In the genomic region with DNA sequence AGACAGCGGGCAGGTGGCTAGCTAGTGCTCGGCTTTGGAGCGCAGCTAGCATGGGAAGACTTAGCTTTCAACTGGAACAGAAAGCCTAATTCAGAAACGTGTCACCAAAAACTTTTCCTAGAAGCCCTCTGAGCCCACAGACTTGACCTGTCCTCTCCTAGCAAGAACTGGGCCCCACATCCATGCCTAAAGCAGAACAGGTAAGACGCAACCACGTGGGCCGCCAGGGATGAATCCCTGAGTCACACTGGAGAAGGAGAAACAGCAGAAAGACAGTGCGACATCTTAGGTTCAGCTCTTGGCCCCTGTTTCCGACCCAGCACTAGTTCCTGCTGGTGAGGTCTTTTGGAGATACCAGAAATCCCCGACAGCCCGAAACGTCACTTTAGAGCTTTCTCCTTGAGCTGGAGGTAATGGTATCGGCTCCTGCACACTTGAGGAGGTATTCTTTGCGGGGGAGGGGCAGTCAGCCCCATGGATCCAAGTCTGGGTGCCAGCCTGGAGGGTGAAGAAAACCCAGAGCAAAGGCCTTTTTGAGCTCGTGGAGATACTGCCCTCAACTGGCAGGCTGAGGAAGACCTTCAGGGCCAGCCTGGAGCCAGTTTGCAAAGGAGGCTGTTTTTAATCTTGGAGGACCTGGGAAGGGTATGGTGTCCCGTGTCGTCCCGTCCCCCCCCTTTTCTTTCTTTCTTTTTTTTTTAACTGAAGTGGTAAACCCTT, we compare ENCODE assay signal across 8 mouse cellular contexts. TPM values are rescaled to one million over a fixed set of nuclear protein-coding genes. Genes with fewer than 3 reads are reported as not detected.
DNase-seq lines count a peak whose midpoint lies in the region; ATAC-seq lines count a peak whose summit lies in the region.

No protein-coding gene starts in this region.

- peaks cover 11% of the 10 kb centered on the region; the same call in 1 of the 2 replicates for H3K4me1 ChIP-seq in hindbrain, embryonic 14.5 days (replicated peaks; ENCODE audit: control insufficient read depth, insufficient read depth, low read length)

- peak overlapping the region; percentile 37 for H3K4me3 ChIP-seq in hindbrain, embryonic 14.5 days (replicated peaks; ENCODE audit: low read length)

- peak overlapping the region; percentile 68 for H3K4me2 ChIP-seq in hindbrain, embryonic 14.5 days (replicated peaks)

- peak; percentile 58 for DNase-seq in T-cell, adult 2 months (ENCODE audit: low spot score)
- peak; percentile 81 to 83 for DNase-seq in cerebellum, postnatal 10 days
- peak; percentile 42 to 70 for DNase-seq in frontal cortex, postnatal 36 days (ENCODE audit: low spot score in 2 of 2)
- peak; percentile 71 for DNase-seq in hindbrain, embryonic 14.5 days (ENCODE audit: low spot score)
- DNase-seq in layer of hippocampus, postnatal 36 days, result peak; percentile 56 to 62
- DNase-seq in lung, postnatal 14 days, result peak; percentile 66
- peak; percentile 70 for DNase-seq in ovary, postnatal 36 days (ENCODE audit: low spot score)

- WGBS in hindbrain, embryonic 14.5 days, result 32% methylated on average over 18 of the region's 18 CpGs

- H3K9me3 ChIP-seq in hindbrain, embryonic 14.5 days (ENCODE audit: control insufficient read depth, low read length), result no peaks in the 10 kb centered on the region

- no peaks in the 10 kb centered on the region for H3K36me3 ChIP-seq in hindbrain, embryonic 14.5 days (replicated peaks; ENCODE audit: control insufficient read depth, insufficient read depth)

- ATAC-seq in hindbrain, embryonic 14.5 days (ENCODE audit: low FRiP score), result peak; percentile 62
- no peak for ATAC-seq in erythroid progenitor cell, adult 5-6 weeks (replicated peaks; ENCODE audit: low FRiP score, poor library complexity, severe bottlenecking)

- peak overlapping the region; percentile 56; the same call in 1 of the 2 replicates for H3K9ac ChIP-seq in hindbrain, embryonic 14.5 days

- no peak overlapping the region for H3K27ac ChIP-seq in hindbrain, embryonic 14.5 days

- H3K27me3 ChIP-seq in hindbrain, embryonic 14.5 days (ENCODE audit: control insufficient read depth, insufficient read depth, low read length), result peaks cover 4% of the 10 kb centered on the region; the same call in 1 of the 2 replicates

RNA-seq across cellular contexts. Expression of a gene that starts 7.7 kb away (rescaled TPM):
- polyA plus RNA-seq in hindbrain, embryonic 14.5 days (2014; fragmentation: Nextera tagmentation; extraction: Ambion mirVana), result not detected in 2 replicates
- total RNA-seq in layer of hippocampus, postnatal 36 days (2021), result not detected
- not detected in 2 replicates for total RNA-seq in erythroid progenitor cell, adult 5-6 weeks (2015; ENCODE audit: low replicate concordance)
- total RNA-seq in erythroid progenitor cell, adult 5-6 weeks (2017; ENCODE audit: low replicate concordance), result not detected in 2 replicates

RNA-seq across cellular contexts. Expression of a gene that starts 11.7 kb away (rescaled TPM):
- polyA plus RNA-seq in hindbrain, embryonic 14.5 days (2014; fragmentation: Nextera tagmentation; extraction: Ambion mirVana), result 213 and 251 TPM in 2 replicates
- total RNA-seq in layer of hippocampus, postnatal 36 days (2021), result 1 to 10 TPM; 5.9 to 6.5 TPM
- not detected in 2 replicates for total RNA-seq in erythroid progenitor cell, adult 5-6 weeks (2015; ENCODE audit: low replicate concordance)
- not detected in 2 replicates for total RNA-seq in erythroid progenitor cell, adult 5-6 weeks (2017; ENCODE audit: low replicate concordance)

RNA-seq across cellular contexts. Expression of a gene that starts 12.4 kb away (rescaled TPM):
- 4.5 and 5.3 TPM in 2 replicates for polyA plus RNA-seq in hindbrain, embryonic 14.5 days (2014; fragmentation: Nextera tagmentation; extraction: Ambion mirVana)
- total RNA-seq in layer of hippocampus, postnatal 36 days (2021), result 1 to 10 TPM; 3.1 to 4.2 TPM
- total RNA-seq in erythroid progenitor cell, adult 5-6 weeks (2015; ENCODE audit: low replicate concordance), result not detected in 2 replicates
- 0.26 TPM in 1 of 2 replicates, not detected in the other for total RNA-seq in erythroid progenitor cell, adult 5-6 weeks (2017; ENCODE audit: low replicate concordance)

RNA-seq across cellular contexts. Expression of a gene that starts 52.4 kb away (rescaled TPM):
- 131 and 145 TPM in 2 replicates for polyA plus RNA-seq in hindbrain, embryonic 14.5 days (2014; fragmentation: Nextera tagmentation; extraction: Ambion mirVana)
- 100 to 1,000 TPM; 309 to 341 TPM for total RNA-seq in layer of hippocampus, postnatal 36 days (2021)
- 38.6 and 46.5 TPM in 2 replicates for total RNA-seq in erythroid progenitor cell, adult 5-6 weeks (2015; ENCODE audit: low replicate concordance)
- 16.0 and 21.9 TPM in 2 replicates for total RNA-seq in erythroid progenitor cell, adult 5-6 weeks (2017; ENCODE audit: low replicate concordance)

RNA-seq across cellular contexts. Expression of a gene that starts 52.6 kb away (rescaled TPM):
- 5.5 and 8.2 TPM in 2 replicates for polyA plus RNA-seq in hindbrain, embryonic 14.5 days (2014; fragmentation: Nextera tagmentation; extraction: Ambion mirVana)
- 10 to 100 TPM; 12.5 to 13.5 TPM for total RNA-seq in layer of hippocampus, postnatal 36 days (2021)
- total RNA-seq in erythroid progenitor cell, adult 5-6 weeks (2015; ENCODE audit: low replicate concordance), result 0.42 and 6.5 TPM in 2 replicates
- total RNA-seq in erythroid progenitor cell, adult 5-6 weeks (2017; ENCODE audit: low replicate concordance), result 0.83 and 6.9 TPM in 2 replicates

Comparison
In these comparisons a context has a peak if more than half of its experiments do, and no peak if none do; other contexts are left out.
1. RNA of a gene that starts 11.7 kb away (total RNA-seq): 5.9 to 6.5 TPM in layer of hippocampus, postnatal 36 days; not detected in erythroid progenitor cell, adult 5-6 weeks; every median in the first group is over 4 times any median in the second.
2. Peak in every context shown above with its lines, with median percentiles within 50 percentile points of each other: DNase-seq.